Mouse (Mus musculus): ENCODE data around the gene Ttll3.

- TF ChIP-seq CTCF (IDR thresholded peaks at IDR 0.05; ENCODE audit: borderline replicate concordance, insufficient read depth, low read depth, low read length) (no peak), POLR2A (IDR thresholded peaks at IDR 0.05; ENCODE audit: borderline replicate concordance, insufficient read depth, low read length) (no peak)
Observed at GRCm38 (mm10) chr6:113428006-113428405, 38.9 kb downstream of the Ttll3 start.
